Mouse (Mus musculus) spleen, adult 2 months (tissue): ENCODE results near the gene BC067074.

Experiments used
- CTCF ChIP-seq: fragments of 200-500 bp; IDR thresholded peaks from 2 replicates; pipeline ENCODE4 v1.5.1; 2011; ENCODE audit warnings: mild to moderate bottlenecking, inconsistent platforms; ENCODE audit not compliant: insufficient read depth, insufficient read length, insufficient replicate concordance; ENCODE audit errors: extremely low read depth
- POLR2A ChIP-seq: fragments of 200-500 bp; IDR thresholded peaks from 2 replicates; pipeline ENCODE4 v1.6.1; 2011; ENCODE audit warnings: low read depth, low read length, inconsistent platforms

GRCm38 (mm10) chr13:113382201-113382600, 89.2 kb downstream of the BC067074 start:
- TF ChIP-seq POLR2A (no peak), CTCF (no peak)
